17 mouse cellular contexts compared by ENCODE assay signal in genomic region chr1:171245353-171245752, GRCm38 (mm10). TPM values are rescaled to one million over a fixed set of nuclear protein-coding genes. Genes with fewer than 3 reads are reported as not detected.
A peak's percentile ranks its signal among the peaks of the same experiment; 100 is the strongest.
DNase-seq lines count a peak whose midpoint lies in the region; ATAC-seq lines count a peak whose summit lies in the region.
"Had no signal": no experiment of that assay in that cellular context is flagged by ENCODE, and none has a peak within 500 bp of the region (broad histone marks: within the 10 kb centered on the region; RNA-seq: fewer than 3 reads in every experiment).

No protein-coding gene starts in this region.

- DNase-seq in heart, embryonic 10.5 days (ENCODE audit: low spot score), result no peak
- no peak for DNase-seq in hindbrain, embryonic 11.5 days (ENCODE audit: low spot score)
- no peak for DNase-seq in neural tube, embryonic 10.5 days (ENCODE audit: extremely low spot score, low spot score)
- no peak for DNase-seq in spleen, adult 18-20 months
- DNase-seq: adrenal gland, adult 2 months; cerebellum, adult 2 months; gastrocnemius, postnatal 25 days; kidney, postnatal 14 days; layer of hippocampus, adult 9-11 months; lung, postnatal 36 days had no signal

- no peaks in the 10 kb centered on the region for H3K9me3 ChIP-seq in heart, embryonic 11.5 days (replicated peaks; ENCODE audit: control insufficient read depth, low read length)
- H3K9me3 ChIP-seq in heart, embryonic 10.5 days, result no peaks in the 10 kb centered on the region
- no peaks in the 10 kb centered on the region for H3K9me3 ChIP-seq in hindbrain, embryonic 15.5 days
- H3K9me3 ChIP-seq in hindbrain, embryonic 11.5 days (ENCODE audit: control insufficient read depth, low read length), result no peaks in the 10 kb centered on the region
- H3K9me3 ChIP-seq in neural tube, embryonic 12.5 days, result no peaks in the 10 kb centered on the region
- no peaks in the 10 kb centered on the region for H3K9me3 ChIP-seq in neural tube, embryonic 15.5 days (replicated peaks)

- peaks cover 20% of the 10 kb centered on the region for H3K4me1 ChIP-seq in heart, embryonic 11.5 days (ENCODE audit: control insufficient read depth, insufficient read depth, low read length)
- H3K4me1 ChIP-seq in heart, embryonic 10.5 days, result peaks cover 42% of the 10 kb centered on the region
- peaks cover 29% of the 10 kb centered on the region for H3K4me1 ChIP-seq in hindbrain, embryonic 15.5 days (replicated peaks)
- peaks cover 7% of the 10 kb centered on the region; the same call in 1 of the 2 replicates for H3K4me1 ChIP-seq in hindbrain, embryonic 11.5 days (replicated peaks; ENCODE audit: control insufficient read depth, insufficient read depth, low read length)
- H3K4me1 ChIP-seq in neural tube, embryonic 12.5 days, result peaks cover 34% of the 10 kb centered on the region
- H3K4me1 ChIP-seq in neural tube, embryonic 15.5 days, result peaks cover 35% of the 10 kb centered on the region

- ATAC-seq in heart, embryonic 11.5 days (replicated peaks; ENCODE audit: insufficient number of reproducible peaks, low FRiP score, low TSS enrichment), result no peak
- ATAC-seq in hindbrain, embryonic 15.5 days (ENCODE audit: low FRiP score, low read depth), result no peak
- ATAC-seq in hindbrain, embryonic 11.5 days (ENCODE audit: low FRiP score), result no peak
- no peak for ATAC-seq in neural tube, embryonic 12.5 days (ENCODE audit: low FRiP score, low read depth)
- ATAC-seq in neural tube, embryonic 15.5 days (ENCODE audit: low FRiP score), result no peak
- ATAC-seq: intestine, postnatal 0 days; midbrain, embryonic 16.5 days had no signal

- no peak overlapping the region for H3K9ac ChIP-seq in heart, embryonic 11.5 days (ENCODE audit: low read depth, low read length)
- H3K9ac ChIP-seq in hindbrain, embryonic 15.5 days, result no peak overlapping the region
- no peak overlapping the region for H3K9ac ChIP-seq in hindbrain, embryonic 11.5 days (ENCODE audit: low read depth, low read length)
- H3K9ac ChIP-seq in neural tube, embryonic 12.5 days, result no peak overlapping the region
- no peak overlapping the region for H3K9ac ChIP-seq in neural tube, embryonic 15.5 days (replicated peaks)

- H3K4me2 ChIP-seq in heart, embryonic 11.5 days, result peak overlapping the region; percentile 81; the same call in 1 of the 2 replicates
- H3K4me2 ChIP-seq in hindbrain, embryonic 15.5 days, result no peak overlapping the region
- H3K4me2 ChIP-seq in hindbrain, embryonic 11.5 days (replicated peaks; ENCODE audit: low read depth, low read length), result no peak overlapping the region
- H3K4me2 ChIP-seq in neural tube, embryonic 12.5 days (replicated peaks), result peak overlapping the region; percentile 79; the same call in 1 of the 2 replicates
- peak overlapping the region; percentile 78 for H3K4me2 ChIP-seq in neural tube, embryonic 15.5 days

- H3K36me3 ChIP-seq in heart, embryonic 11.5 days (ENCODE audit: control insufficient read depth, insufficient read depth, low read length), result peaks cover 6% of the 10 kb centered on the region; the same call in 1 of the 2 replicates
- H3K36me3 ChIP-seq in heart, embryonic 10.5 days, result peaks cover 51% of the 10 kb centered on the region
- peaks cover 37% of the 10 kb centered on the region for H3K36me3 ChIP-seq in hindbrain, embryonic 15.5 days
- 0 out of 2 replicates have a peak, but pooled peaks cover 3% of the 10 kb centered on the region for H3K36me3 ChIP-seq in hindbrain, embryonic 11.5 days (ENCODE audit: control insufficient read depth, insufficient read depth, low read length)
- H3K36me3 ChIP-seq in neural tube, embryonic 12.5 days, result peaks cover 46% of the 10 kb centered on the region
- H3K36me3 ChIP-seq in neural tube, embryonic 15.5 days, result peaks cover 35% of the 10 kb centered on the region

- H3K27ac ChIP-seq in heart, embryonic 11.5 days (ENCODE audit: low read depth, low read length), result no peak overlapping the region
- no peak overlapping the region for H3K27ac ChIP-seq in heart, embryonic 10.5 days
- no peak overlapping the region for H3K27ac ChIP-seq in hindbrain, embryonic 15.5 days (replicated peaks)
- H3K27ac ChIP-seq in hindbrain, embryonic 11.5 days (ENCODE audit: low read depth, low read length), result no peak overlapping the region
- H3K27ac ChIP-seq in neural tube, embryonic 12.5 days, result no peak overlapping the region
- no peak overlapping the region for H3K27ac ChIP-seq in neural tube, embryonic 15.5 days (replicated peaks)

- WGBS in heart, embryonic 11.5 days (ENCODE audit: insufficient replicate concordance), result 83% methylated on average over 8 of the region's 8 CpGs
- WGBS in heart, embryonic 10.5 days, result 86% methylated on average over 8 of the region's 8 CpGs
- 95% methylated on average over 8 of the region's 8 CpGs for WGBS in hindbrain, embryonic 15.5 days
- WGBS in hindbrain, embryonic 11.5 days, result 91% methylated on average over 8 of the region's 8 CpGs
- 91% methylated on average over 8 of the region's 8 CpGs for WGBS in neural tube, embryonic 12.5 days
- 95% methylated on average over 8 of the region's 8 CpGs for WGBS in neural tube, embryonic 15.5 days

- no peak overlapping the region for H3K4me3 ChIP-seq in heart, embryonic 11.5 days (ENCODE audit: low read depth, low read length)
- no peak overlapping the region for H3K4me3 ChIP-seq in heart, embryonic 10.5 days
- peak overlapping the region; percentile 83; the same call in 1 of the 2 replicates for H3K4me3 ChIP-seq in hindbrain, embryonic 15.5 days
- H3K4me3 ChIP-seq in hindbrain, embryonic 11.5 days (ENCODE audit: low read depth, low read length), result no peak overlapping the region
- no peak overlapping the region for H3K4me3 ChIP-seq in neural tube, embryonic 12.5 days
- H3K4me3 ChIP-seq in neural tube, embryonic 15.5 days (replicated peaks), result no peak overlapping the region

- H3K27me3 ChIP-seq in heart, embryonic 11.5 days (ENCODE audit: control insufficient read depth, insufficient read depth, low read length), result no peaks in the 10 kb centered on the region
- H3K27me3 ChIP-seq in heart, embryonic 10.5 days (ENCODE audit: insufficient read depth, poor library complexity, severe bottlenecking), result no peaks in the 10 kb centered on the region
- no peaks in the 10 kb centered on the region for H3K27me3 ChIP-seq in hindbrain, embryonic 15.5 days
- H3K27me3 ChIP-seq in hindbrain, embryonic 11.5 days (ENCODE audit: control insufficient read depth, insufficient read depth, low read length), result no peaks in the 10 kb centered on the region
- H3K27me3 ChIP-seq in neural tube, embryonic 12.5 days (replicated peaks), result no peaks in the 10 kb centered on the region
- H3K27me3 ChIP-seq in neural tube, embryonic 15.5 days (replicated peaks), result no peaks in the 10 kb centered on the region

RNA-seq across cellular contexts. Expression of gene Adamts4, which starts 4.9 kb away (rescaled TPM):
- 1.5 and 1.7 TPM in 2 replicates for polyA plus RNA-seq in heart, embryonic 11.5 days (2014; fragmentation: Nextera tagmentation; extraction: Ambion mirVana)
- polyA plus RNA-seq in heart, embryonic 10.5 days (2016; fragmentation: Nextera tagmentation; extraction: Ambion mirVana), result 2.6 and 2.8 TPM in 2 replicates
- 5.6 and 6.2 TPM in 2 replicates for polyA plus RNA-seq in hindbrain, embryonic 15.5 days (2015; fragmentation: Nextera tagmentation; extraction: Ambion mirVana)
- polyA plus RNA-seq in hindbrain, embryonic 11.5 days (2014; fragmentation: Nextera tagmentation; extraction: Ambion mirVana), result 4.6 and 5.4 TPM in 2 replicates
- 6.2 and 6.3 TPM in 2 replicates for polyA plus RNA-seq in neural tube, embryonic 12.5 days (2016; fragmentation: Nextera tagmentation; extraction: Ambion mirVana)
- 3.3 and 3.6 TPM in 2 replicates for polyA plus RNA-seq in neural tube, embryonic 15.5 days (2015; fragmentation: Nextera tagmentation; extraction: Ambion mirVana)

RNA-seq across cellular contexts. Expression of gene Ndufs2, which starts 5.8 kb away (rescaled TPM):
- polyA plus RNA-seq in heart, embryonic 11.5 days (2014; fragmentation: Nextera tagmentation; extraction: Ambion mirVana), result 446 and 471 TPM in 2 replicates
- polyA plus RNA-seq in heart, embryonic 10.5 days (2016; fragmentation: Nextera tagmentation; extraction: Ambion mirVana), result 390 and 470 TPM in 2 replicates
- polyA plus RNA-seq in hindbrain, embryonic 15.5 days (2015; fragmentation: Nextera tagmentation; extraction: Ambion mirVana), result 233 and 245 TPM in 2 replicates
- 259 and 263 TPM in 2 replicates for polyA plus RNA-seq in hindbrain, embryonic 11.5 days (2014; fragmentation: Nextera tagmentation; extraction: Ambion mirVana)
- 233 and 247 TPM in 2 replicates for polyA plus RNA-seq in neural tube, embryonic 12.5 days (2016; fragmentation: Nextera tagmentation; extraction: Ambion mirVana)
- polyA plus RNA-seq in neural tube, embryonic 15.5 days (2015; fragmentation: Nextera tagmentation; extraction: Ambion mirVana), result 237 and 260 TPM in 2 replicates

RNA-seq across cellular contexts. Expression of gene Fcer1g, which starts 11.2 kb away (rescaled TPM):
- polyA plus RNA-seq in heart, embryonic 11.5 days (2014; fragmentation: Nextera tagmentation; extraction: Ambion mirVana), result 12.1 and 18.4 TPM in 2 replicates
- 4.9 and 12.1 TPM in 2 replicates for polyA plus RNA-seq in heart, embryonic 10.5 days (2016; fragmentation: Nextera tagmentation; extraction: Ambion mirVana)
- polyA plus RNA-seq in hindbrain, embryonic 15.5 days (2015; fragmentation: Nextera tagmentation; extraction: Ambion mirVana), result 24.9 and 30.7 TPM in 2 replicates
- polyA plus RNA-seq in hindbrain, embryonic 11.5 days (2014; fragmentation: Nextera tagmentation; extraction: Ambion mirVana), result 22.1 and 26.1 TPM in 2 replicates
- polyA plus RNA-seq in neural tube, embryonic 12.5 days (2016; fragmentation: Nextera tagmentation; extraction: Ambion mirVana), result 21.9 and 24.3 TPM in 2 replicates
- polyA plus RNA-seq in neural tube, embryonic 15.5 days (2015; fragmentation: Nextera tagmentation; extraction: Ambion mirVana), result 32.0 and 46.6 TPM in 2 replicates
- polyA plus RNA-seq: C2C12 had no signal

RNA-seq across cellular contexts. Expression of gene Apoa2, which starts 20.5 kb away (rescaled TPM):
- 13.6 and 55.4 TPM in 2 replicates for polyA plus RNA-seq in heart, embryonic 11.5 days (2014; fragmentation: Nextera tagmentation; extraction: Ambion mirVana)
- 16.2 and 315 TPM in 2 replicates for polyA plus RNA-seq in heart, embryonic 10.5 days (2016; fragmentation: Nextera tagmentation; extraction: Ambion mirVana)
- 6.0 and 6.3 TPM in 2 replicates for polyA plus RNA-seq in hindbrain, embryonic 15.5 days (2015; fragmentation: Nextera tagmentation; extraction: Ambion mirVana)
- 3.1 and 5.0 TPM in 2 replicates for polyA plus RNA-seq in hindbrain, embryonic 11.5 days (2014; fragmentation: Nextera tagmentation; extraction: Ambion mirVana)
- polyA plus RNA-seq in neural tube, embryonic 12.5 days (2016; fragmentation: Nextera tagmentation; extraction: Ambion mirVana), result 5.4 and 7.6 TPM in 2 replicates
- 11.1 and 12.9 TPM in 2 replicates for polyA plus RNA-seq in neural tube, embryonic 15.5 days (2015; fragmentation: Nextera tagmentation; extraction: Ambion mirVana)
- polyA plus RNA-seq: C2C12 had no signal

RNA-seq across cellular contexts. Expression of gene Tomm40l, which starts 23.0 kb away (rescaled TPM):
- 44.1 and 53.2 TPM in 2 replicates for polyA plus RNA-seq in heart, embryonic 11.5 days (2014; fragmentation: Nextera tagmentation; extraction: Ambion mirVana)
- polyA plus RNA-seq in heart, embryonic 10.5 days (2016; fragmentation: Nextera tagmentation; extraction: Ambion mirVana), result 41.8 and 53.7 TPM in 2 replicates
- 55.0 and 55.4 TPM in 2 replicates for polyA plus RNA-seq in hindbrain, embryonic 15.5 days (2015; fragmentation: Nextera tagmentation; extraction: Ambion mirVana)
- polyA plus RNA-seq in hindbrain, embryonic 11.5 days (2014; fragmentation: Nextera tagmentation; extraction: Ambion mirVana), result 23.5 and 28.8 TPM in 2 replicates
- 30.1 and 30.8 TPM in 2 replicates for polyA plus RNA-seq in neural tube, embryonic 12.5 days (2016; fragmentation: Nextera tagmentation; extraction: Ambion mirVana)
- 51.0 and 60.0 TPM in 2 replicates for polyA plus RNA-seq in neural tube, embryonic 15.5 days (2015; fragmentation: Nextera tagmentation; extraction: Ambion mirVana)

Comparison
In these comparisons a context has a peak if more than half of its experiments do, and no peak if none do; other contexts are left out.
1. H3K4me2 ChIP-seq: peak in heart, embryonic 11.5 days (single experiment), neural tube, embryonic 12.5 days (single experiment) and neural tube, embryonic 15.5 days (single experiment); none in hindbrain, embryonic 15.5 days (single experiment) and hindbrain, embryonic 11.5 days (single experiment).